Mouse (Mus musculus): ENCODE measurements at regions not wholly inside any gene's neighbourhood (a gene's known extent, or its start where the extent isn't known, plus 50 kb on each side); places are given as distances from the start of the nearest gene placed in this dataset.

GRCm38 (mm10) chr4:35375791-35376190, 149.8 kb upstream of the C9orf72 start:
- Histone ChIP-seq H3K4me2 (ENCODE audit: low read depth) (no peak overlapping the region), H3K4me3 (ENCODE audit: insufficient read depth in 1 of 2, low read depth in 2 of 2, low read length in 2 of 2) (no peak overlapping the region), H3K27ac (no peak overlapping the region), H3K27me3 (ENCODE audit: control insufficient read depth, insufficient read depth, low read length) (no peaks in the 10 kb centered on the region), H3K36me3 (replicated peaks; ENCODE audit: control insufficient read depth, insufficient read depth, low read depth) (no peaks in the 10 kb centered on the region), H3K9me3 (ENCODE audit: control insufficient read depth, low read length) (no peaks in the 10 kb centered on the region), H3K9ac (replicated peaks) (no peak overlapping the region), H3K4me1 (replicated peaks; ENCODE audit: control insufficient read depth in 2 of 2, insufficient read depth in 2 of 2, low read length in 1 of 2) (no peaks in the 10 kb centered on the region)
- DNase-seq (ENCODE audit: low read depth in 3 of 3, low spot score in 3 of 3), result no peak
- WGBS (ENCODE audit: insufficient replicate concordance), result 64% methylated on average over 4 of the region's 4 CpGs
- no peak for ATAC-seq (ENCODE audit: insufficient read depth)
- TF ChIP-seq EP300 (IDR thresholded peaks at IDR 0.05; ENCODE audit: low read depth), result no peak
- no peak for TF ChIP-seq CTCF (IDR thresholded peaks at IDR 0.05; ENCODE audit: low read depth)

GRCm38 (mm10) chr4:35373213-35373860, 147.4 kb upstream of the C9orf72 start:
- Histone ChIP-seq H3K27ac (no peak overlapping the region), H3K9ac (replicated peaks) (no peak overlapping the region), H3K36me3 (replicated peaks; ENCODE audit: control insufficient read depth, insufficient read depth, low read depth) (no peaks in the 10 kb centered on the region), H3K4me2 (ENCODE audit: low read depth) (no peak overlapping the region), H3K27me3 (ENCODE audit: control insufficient read depth, insufficient read depth, low read length) (no peaks in the 10 kb centered on the region), H3K9me3 (ENCODE audit: control insufficient read depth, low read length) (no peaks in the 10 kb centered on the region), H3K4me1 (replicated peaks; ENCODE audit: control insufficient read depth in 2 of 2, insufficient read depth in 2 of 2, low read length in 1 of 2) (no peaks in the 10 kb centered on the region), H3K4me3 (ENCODE audit: insufficient read depth in 1 of 2, low read depth in 2 of 2, low read length in 2 of 2) (no peak overlapping the region)
- DNase-seq (ENCODE audit: low read depth in 3 of 3, low spot score in 3 of 3) (no peak), ATAC-seq (ENCODE audit: insufficient read depth) (no peak)
- 51% methylated on average over 9 of the region's 9 CpGs for WGBS (ENCODE audit: insufficient replicate concordance)
- TF ChIP-seq CTCF (IDR thresholded peaks at IDR 0.05; ENCODE audit: low read depth) (no peak), EP300 (IDR thresholded peaks at IDR 0.05; ENCODE audit: low read depth) (no peak)

DNA sequence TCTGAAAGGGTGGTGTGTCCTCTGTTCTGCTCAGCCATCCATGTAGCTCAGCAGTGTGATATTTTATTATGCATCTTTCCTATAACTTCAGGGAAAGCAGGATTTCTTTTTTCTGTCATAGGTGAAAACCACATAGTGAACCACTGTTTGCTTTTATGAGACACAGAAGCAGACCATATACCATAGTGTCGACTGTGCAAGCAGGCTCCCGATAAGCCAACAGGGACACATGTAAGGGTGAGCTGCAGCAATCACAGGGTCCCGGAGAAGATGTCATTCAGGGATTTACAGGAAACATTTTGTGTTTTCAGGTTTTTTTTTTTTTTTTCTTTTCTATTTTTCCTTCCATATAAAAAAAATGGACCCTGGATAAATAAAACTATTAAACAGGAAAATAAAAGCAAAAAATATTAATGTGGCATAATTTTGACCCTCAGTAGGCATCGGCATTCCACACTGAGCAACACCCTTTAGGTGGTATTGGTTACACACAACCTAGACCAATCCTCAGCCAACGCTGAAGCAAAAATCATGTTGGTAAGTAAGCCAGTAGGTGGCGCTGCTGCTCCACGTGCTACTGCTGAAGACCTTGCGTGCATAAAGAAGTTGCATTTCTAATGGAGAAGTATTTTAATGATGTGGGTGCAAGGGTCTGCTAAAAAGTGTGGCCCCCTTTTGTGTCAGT, 146.7 kb upstream of the C9orf72 start:
- DNase-seq (ENCODE audit: low read depth in 3 of 3, low spot score in 3 of 3) (peak; percentile 11 to 19 (median 18)), ATAC-seq (ENCODE audit: insufficient read depth) (no peak)
- Histone ChIP-seq H3K9me3 (ENCODE audit: control insufficient read depth, low read length) (no peaks in the 10 kb centered on the region), H3K4me2 (ENCODE audit: low read depth) (no peak overlapping the region), H3K27ac (no peak overlapping the region), H3K4me1 (replicated peaks; ENCODE audit: control insufficient read depth in 2 of 2, insufficient read depth in 2 of 2, low read length in 1 of 2) (no peaks in the 10 kb centered on the region), H3K36me3 (replicated peaks; ENCODE audit: control insufficient read depth, insufficient read depth, low read depth) (no peaks in the 10 kb centered on the region), H3K9ac (replicated peaks) (no peak overlapping the region), H3K4me3 (ENCODE audit: insufficient read depth in 1 of 2, low read depth in 2 of 2, low read length in 2 of 2) (no peak overlapping the region), H3K27me3 (ENCODE audit: control insufficient read depth, insufficient read depth, low read length) (no peaks in the 10 kb centered on the region)
- TF ChIP-seq CTCF (IDR thresholded peaks at IDR 0.05; ENCODE audit: low read depth), result peak; percentile 86
- no peak for TF ChIP-seq EP300 (IDR thresholded peaks at IDR 0.05; ENCODE audit: low read depth)
- WGBS (ENCODE audit: insufficient replicate concordance), result 23% methylated on average over 8 of the region's 8 CpGs

DNA sequence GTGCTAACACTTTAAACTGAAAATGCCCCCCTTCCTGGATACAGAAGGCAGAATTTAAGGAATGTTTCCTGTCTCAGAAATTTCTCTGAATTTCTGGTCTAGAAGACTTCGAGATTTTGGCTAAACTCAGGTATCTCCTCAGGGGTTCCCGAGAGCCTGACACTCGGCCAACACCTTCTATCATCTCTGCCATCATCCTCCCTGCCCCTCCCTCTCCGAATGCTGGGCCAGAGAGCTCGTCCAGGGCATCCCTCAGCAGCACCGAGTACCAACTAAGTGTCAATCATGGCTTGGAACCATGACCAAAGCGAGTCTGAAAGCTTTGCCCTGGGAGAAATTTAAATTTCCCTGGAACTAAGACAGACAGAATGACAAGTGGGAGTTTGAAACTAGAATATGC, 138.2 kb upstream of the C9orf72 start:
- no peak overlapping the region for H3K9ac ChIP-seq (replicated peaks)
- DNase-seq (ENCODE audit: low read depth in 3 of 3, low spot score in 3 of 3), result no peak
- no peaks in the 10 kb centered on the region for H3K27me3 ChIP-seq (ENCODE audit: control insufficient read depth, insufficient read depth, low read length)
- H3K36me3 ChIP-seq (replicated peaks; ENCODE audit: control insufficient read depth, insufficient read depth, low read depth), result no peaks in the 10 kb centered on the region
- no peak overlapping the region for H3K4me3 ChIP-seq (ENCODE audit: insufficient read depth in 1 of 2, low read depth in 2 of 2, low read length in 2 of 2)
- H3K4me1 ChIP-seq (replicated peaks; ENCODE audit: control insufficient read depth in 2 of 2, insufficient read depth in 2 of 2, low read length in 1 of 2), result no peaks in the 10 kb centered on the region
- 49% methylated on average over 7 of the region's 7 CpGs for WGBS (ENCODE audit: insufficient replicate concordance)
- no peak overlapping the region for H3K27ac ChIP-seq
- no peaks in the 10 kb centered on the region for H3K9me3 ChIP-seq (ENCODE audit: control insufficient read depth, low read length)
- no peak for ATAC-seq (ENCODE audit: insufficient read depth)
- TF ChIP-seq CTCF (IDR thresholded peaks at IDR 0.05; ENCODE audit: low read depth) (no peak), EP300 (IDR thresholded peaks at IDR 0.05; ENCODE audit: low read depth) (no peak)
- H3K4me2 ChIP-seq (ENCODE audit: low read depth), result no peak overlapping the region

DNA sequence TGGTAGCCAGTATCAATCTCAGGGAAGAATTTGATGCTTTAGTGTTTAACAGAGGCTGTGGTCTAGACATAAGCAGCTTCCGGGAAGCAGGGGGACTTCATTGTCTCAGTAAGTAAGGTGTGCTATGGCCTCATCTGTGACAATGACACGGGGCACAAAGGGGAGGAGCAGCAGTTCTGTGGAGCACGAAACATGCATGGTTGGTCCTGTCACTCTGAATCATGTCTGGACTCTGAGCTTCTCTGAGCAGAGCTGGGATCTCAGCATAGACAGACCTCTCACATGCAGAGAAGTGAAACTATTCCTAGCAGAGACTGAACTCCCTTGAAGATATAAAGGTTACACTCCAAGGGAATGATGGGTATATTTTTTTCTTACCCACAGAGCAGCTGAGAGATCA, 136.2 kb upstream of the C9orf72 start:
- no peak overlapping the region for H3K27ac ChIP-seq
- no peak overlapping the region for H3K4me3 ChIP-seq (ENCODE audit: insufficient read depth in 1 of 2, low read depth in 2 of 2, low read length in 2 of 2)
- ATAC-seq (ENCODE audit: insufficient read depth) (no peak), DNase-seq (ENCODE audit: low read depth in 3 of 3, low spot score in 3 of 3) (no peak)
- no peaks in the 10 kb centered on the region for H3K27me3 ChIP-seq (ENCODE audit: control insufficient read depth, insufficient read depth, low read length)
- no peak overlapping the region for H3K4me2 ChIP-seq (ENCODE audit: low read depth)
- WGBS (ENCODE audit: insufficient replicate concordance), result 46% methylated on average over 3 of the region's 3 CpGs
- no peaks in the 10 kb centered on the region for H3K4me1 ChIP-seq (replicated peaks; ENCODE audit: control insufficient read depth in 2 of 2, insufficient read depth in 2 of 2, low read length in 1 of 2)
- no peak overlapping the region for H3K9ac ChIP-seq (replicated peaks)
- H3K9me3 ChIP-seq (ENCODE audit: control insufficient read depth, low read length), result no peaks in the 10 kb centered on the region
- no peaks in the 10 kb centered on the region for H3K36me3 ChIP-seq (replicated peaks; ENCODE audit: control insufficient read depth, insufficient read depth, low read depth)
- TF ChIP-seq EP300 (IDR thresholded peaks at IDR 0.05; ENCODE audit: low read depth) (no peak), CTCF (IDR thresholded peaks at IDR 0.05; ENCODE audit: low read depth) (no peak)
